Mouse (Mus musculus) CH12.LX (cell line): Measurements from ENCODE around the gene Tex37. TPM values are rescaled to one million over a fixed set of nuclear protein-coding genes. Genes with fewer than 3 reads are reported as not detected.

Source experiments
- DNase-seq: peaks from one replicate; pipeline ENCODE4 v3.0.0-alpha.2; 2013; ENCODE audit errors: extremely low read depth
- H3K27ac ChIP-seq: 2 replicates; pipeline ENCODE4 v1.5.1; 2012; ENCODE audit warnings: low read depth, mild to moderate bottlenecking, control low read depth, moderate library complexity; ENCODE audit not compliant: insufficient read depth
- H3K27me3 ChIP-seq: replicated peaks from 2 replicates; pipeline ENCODE3; 2012; ENCODE audit warnings: inconsistent platforms
- H3K36me3 ChIP-seq, 2 experiments: replicated peaks in 1 of 2; 2 replicates each; pipeline versions ENCODE3 to v1.6.1; 2012; ENCODE audit warnings: inconsistent platforms in 1 of 2, low read length in 1 of 2, mild to moderate bottlenecking in 1 of 2, mixed read lengths in 1 of 2, moderate library complexity in 1 of 2; ENCODE audit not compliant: control insufficient read depth in 1 of 2, insufficient read depth in 1 of 2
- H3K4me1 ChIP-seq, 2 experiments: 2 replicates each; pipeline ENCODE4 v1.6.1; 2012; ENCODE audit warnings: inconsistent platforms in 1 of 2, moderate library complexity in 1 of 2; ENCODE audit not compliant: insufficient read depth in 2 of 2, control insufficient read depth in 1 of 2
- H3K4me2 ChIP-seq: 2 replicates; pipeline ENCODE4 v1.6.1; 2012; ENCODE audit warnings: low read depth, mild to moderate bottlenecking, control low read depth; ENCODE audit not compliant: poor library complexity, insufficient read depth, severe bottlenecking
- H3K4me3 ChIP-seq, 3 experiments: fragments of 150-350 bp in 1 of 3; sonication (generic) in 1 of 3; replicated peaks in 1 of 3; 2 replicates each; pipeline versions ENCODE3 to v1.5.1; 2011 to 2012; ENCODE audit warnings: low read depth in 2 of 3, low read length in 2 of 3, mild to moderate bottlenecking in 2 of 3, moderate library complexity in 2 of 3, control low read depth in 1 of 3, improper control_type of control experiment in 1 of 3, inconsistent platforms in 1 of 3, mixed read lengths in 1 of 3; ENCODE audit not compliant: poor library complexity in 1 of 3
- H3K79me2 ChIP-seq: replicated peaks from 2 replicates; pipeline ENCODE4 v1.6.1; 2012; ENCODE audit warnings: mild to moderate bottlenecking, moderate library complexity; ENCODE audit not compliant: control insufficient read depth, poor library complexity, insufficient read depth, severe bottlenecking; ENCODE audit errors: extremely low read depth
- H3K9ac ChIP-seq: 2 replicates; pipeline ENCODE4 v1.6.1; 2012; ENCODE audit warnings: low read depth, mild to moderate bottlenecking, control low read depth, moderate library complexity; ENCODE audit not compliant: insufficient read depth
- H3K9me3 ChIP-seq: replicated peaks from 2 replicates; pipeline ENCODE3; 2012; ENCODE audit warnings: low read length, inconsistent platforms, mixed read lengths
- ELF1 ChIP-seq: IDR thresholded peaks from 2 replicates; pipeline ENCODE4 v1.6.1; 2014; ENCODE audit warnings: low read depth, mild to moderate bottlenecking, inconsistent platforms, low read length, improper control_type of control experiment
- ETS1 ChIP-seq: conservative IDR thresholded peaks from 2 replicates; pipeline ENCODE4 v1.6.1; 2012; ENCODE audit warnings: low read depth, mild to moderate bottlenecking, inconsistent platforms, low read length, improper control_type of control experiment, moderate library complexity
- HCFC1 ChIP-seq: IDR thresholded peaks from 2 replicates; pipeline ENCODE4 v1.6.1; 2012; ENCODE audit warnings: low read depth, mild to moderate bottlenecking, inconsistent platforms, low read length, improper control_type of control experiment
- JUN ChIP-seq: IDR thresholded peaks from 2 replicates; pipeline ENCODE4 v1.6.1; 2011; ENCODE audit warnings: low read depth, mild to moderate bottlenecking, low read length, improper control_type of control experiment, moderate library complexity; ENCODE audit not compliant: insufficient read depth
- JUND ChIP-seq: conservative IDR thresholded peaks from 2 replicates; pipeline ENCODE4 v1.6.1; 2011; ENCODE audit warnings: low read depth, low read length, improper control_type of control experiment
- MAFK ChIP-seq: IDR thresholded peaks from 2 replicates; pipeline ENCODE4 v1.6.1; 2011; ENCODE audit warnings: low read length, improper control_type of control experiment; ENCODE audit not compliant: insufficient replicate concordance
- NELFE ChIP-seq: IDR thresholded peaks from 2 replicates; pipeline ENCODE4 v1.6.1; 2011; ENCODE audit warnings: low read depth, low read length, improper control_type of control experiment
- POLR2A ChIP-seq: IDR thresholded peaks from 2 replicates; pipeline ENCODE4 v1.6.1; 2011; ENCODE audit warnings: low read depth, mild to moderate bottlenecking, improper control_type of control experiment, low read length
- POLR2AphosphoS2 ChIP-seq: IDR thresholded peaks from 2 replicates; pipeline ENCODE4 v1.6.1; 2011; ENCODE audit warnings: low read depth, low read length, improper control_type of control experiment
- RCOR1 ChIP-seq: conservative IDR thresholded peaks from 2 replicates; pipeline ENCODE4 v1.6.1; 2012; ENCODE audit warnings: low read depth, mild to moderate bottlenecking, inconsistent platforms, low read length, improper control_type of control experiment
- SMC3 ChIP-seq: IDR thresholded peaks from 2 replicates; pipeline ENCODE4 v1.6.1; 2011; ENCODE audit warnings: low read depth, low read length, improper control_type of control experiment
- TBP ChIP-seq: conservative IDR thresholded peaks from 2 replicates; pipeline ENCODE4 v1.6.1; 2011; ENCODE audit warnings: low read depth, low read length, improper control_type of control experiment
- UBTF ChIP-seq: IDR thresholded peaks from 2 replicates; pipeline ENCODE4 v1.6.1; 2012; ENCODE audit warnings: low read depth, mild to moderate bottlenecking, inconsistent platforms, low read length, improper control_type of control experiment, moderate library complexity
- USF2 ChIP-seq: conservative IDR thresholded peaks from 2 replicates; pipeline ENCODE4 v1.6.1; 2011; ENCODE audit warnings: low read depth, low read length, improper control_type of control experiment
- ZKSCAN1 ChIP-seq: IDR thresholded peaks from 2 replicates; pipeline ENCODE4 v1.6.1; 2012; ENCODE audit warnings: low read depth, inconsistent platforms, low read length, improper control_type of control experiment, borderline replicate concordance
- ZMIZ1 ChIP-seq: IDR thresholded peaks from 2 replicates; pipeline ENCODE4 v1.6.1; 2012; ENCODE audit warnings: low read depth, mild to moderate bottlenecking, inconsistent platforms, low read length, improper control_type of control experiment
- ZNF384 ChIP-seq: IDR thresholded peaks from 2 replicates; pipeline ENCODE4 v1.6.1; 2012; ENCODE audit warnings: low read depth, low read length, improper control_type of control experiment, inconsistent platforms
- dilution Hi-C: fragments of 300-500 bp; cut with MboI; formaldehyde crosslinking; loops from 2 replicates; pipeline ENCODE4 v1.14.3; 2020; ENCODE audit warnings: low sequenced_read_pairs; ENCODE audit not compliant: extremely low pct_unique_long_range_greater_than_20kb, extremely low pct_ligation_motif_present
- in situ Hi-C: fragments of 300-500 bp; cut with MboI; formaldehyde crosslinking; loops from 3 replicates; pipeline ENCODE4 v1.14.3; 2019; ENCODE audit warnings: low sequenced_read_pairs, low pct_ligation_motif_present, low pct_unique_long_range_greater_than_20kb, mixed read lengths
- polyA plus RNA-seq: library from polyadenylated mRNA; unstranded; fragments of >175 nt; gene quantifications from 2 replicates; pipeline ENCODE4 v1.2.1, GENCODE M21; 2012; ENCODE audit warnings: low read depth; ENCODE audit not compliant: insufficient read length
- total RNA-seq, 2 experiments: library from RNA; depleted of rRNA; stranded (reverse); fragments of 300-350 nt in 1 of 2; fragments of >200 nt in 1 of 2; gene quantifications; 2 replicates each; pipeline ENCODE4 v1.2.3; 2012 to 2014

Gene Tex37
- total RNA-seq (2012; rRNA removed), result not detected in 2 replicates
- not detected in 2 replicates for total RNA-seq (2014; rRNA removed)
- polyA plus RNA-seq, result not detected in 2 replicates

GRCm38 (mm10) chr6:70918827-70919226, at the start of gene Tex37:
TSS of gene Tex37 (minus strand) at chr6:70918927.
- no peak within 1 kb of the TSS for H3K27ac ChIP-seq
- H3K4me3 ChIP-seq, result no peak within 1 kb of the TSS
- no peak for DNase-seq
- no peaks in the 10 kb centered on the region for H3K27me3 ChIP-seq
- H3K36me3 ChIP-seq, result no peaks in the 10 kb centered on the region
- H3K4me2 ChIP-seq, result no peak within 1 kb of the TSS
- H3K9ac ChIP-seq, result no peak within 1 kb of the TSS
- TF ChIP-seq JUND, result no peak
- TF ChIP-seq MAFK, result no peak
- H3K4me1 ChIP-seq, result peaks cover 7 to 13% of the 10 kb centered on the region in 2 experiments
- in situ Hi-C loops, result no loop called here
- dilution Hi-C loops, result no loop called here
- H3K79me2 ChIP-seq, result no peaks in the 10 kb centered on the region
- H3K9me3 ChIP-seq, result no peaks in the 10 kb centered on the region

GRCm38 (mm10) chr6:70968291-70968690, 49.6 kb upstream of the Tex37 start:
- no peak overlapping the region for H3K4me3 ChIP-seq
- no peaks in the 10 kb centered on the region for H3K9me3 ChIP-seq
- no peak for DNase-seq
- no peaks in the 10 kb centered on the region for H3K36me3 ChIP-seq
- H3K4me1 ChIP-seq, result peaks cover 6 to 14% of the 10 kb centered on the region in 2 experiments; a peak in 3 of 4 replicates
- H3K27ac ChIP-seq, result no peak overlapping the region
- no peaks in the 10 kb centered on the region for H3K79me2 ChIP-seq
- in situ Hi-C loops, result no loop called here
- dilution Hi-C loops, result no loop called here
- H3K27me3 ChIP-seq, result no peaks in the 10 kb centered on the region
- no peak overlapping the region for H3K9ac ChIP-seq
- H3K4me2 ChIP-seq, result no peak overlapping the region
- TF ChIP-seq ZKSCAN1 (no peak), USF2 (no peak), RCOR1 (no peak), ELF1 (no peak), JUN (no peak), SMC3 (no peak), UBTF (no peak), ETS1 (no peak), HCFC1 (no peak), NELFE (no peak), POLR2AphosphoS2 (no peak), TBP (no peak), ZNF384 (no peak), ZMIZ1 (no peak), JUND (no peak), MAFK (no peak), POLR2A (no peak)
